Mouse (Mus musculus) liver, adult 2 months (tissue): Measurements from ENCODE around the gene P3h2. TPM values are rescaled to one million over a fixed set of nuclear protein-coding genes. Genes with fewer than 3 reads are reported as not detected.

ENCODE experiments used
- DNase-seq: peaks from one replicate; pipeline ENCODE4 v3.0.0-alpha.2; 2011; ENCODE audit warnings: low read depth, low spot score; ENCODE audit errors: extremely low read depth
- H3K27ac ChIP-seq: fragments of 200-500 bp; replicated peaks from 2 replicates; pipeline ENCODE4 v1.5.1; 2012; ENCODE audit warnings: low read depth, mild to moderate bottlenecking, control low read depth, inconsistent platforms, low read length; ENCODE audit not compliant: insufficient read depth
- H3K27me3 ChIP-seq: fragments of 200-500 bp; 2 replicates; pipeline ENCODE4 v1.6.1; 2012; ENCODE audit warnings: mild to moderate bottlenecking, moderate library complexity, low read length, inconsistent platforms; ENCODE audit not compliant: control insufficient read depth, insufficient read depth
- H3K36me3 ChIP-seq: fragments of 200-500 bp; 2 replicates; pipeline ENCODE4 v1.6.1; 2012; ENCODE audit warnings: low read length, inconsistent platforms; ENCODE audit not compliant: control insufficient read depth, insufficient read depth
- H3K4me1 ChIP-seq: fragments of 200-500 bp; 2 replicates; pipeline ENCODE4 v1.6.1; 2011; ENCODE audit warnings: low read length; ENCODE audit not compliant: control insufficient read depth, insufficient read depth
- H3K4me3 ChIP-seq: fragments of 200-500 bp; 2 replicates; pipeline ENCODE4 v1.5.1; 2011; ENCODE audit warnings: low read depth, mild to moderate bottlenecking, control low read depth, low read length, moderate library complexity; ENCODE audit not compliant: insufficient read depth
- H3K79me2 ChIP-seq: fragments of 200-500 bp; 2 replicates; pipeline ENCODE4 v1.6.1; 2012; ENCODE audit warnings: inconsistent platforms, mild to moderate bottlenecking, low read length, moderate library complexity; ENCODE audit not compliant: control insufficient read depth, insufficient read depth
- H3K9ac ChIP-seq: fragments of 200-500 bp; 2 replicates; pipeline ENCODE4 v1.6.1; 2012; ENCODE audit warnings: low read depth, mild to moderate bottlenecking, control low read depth, inconsistent platforms, low read length
- CTCF ChIP-seq: fragments of 200-500 bp; IDR thresholded peaks from 2 replicates; pipeline ENCODE4 v1.5.1; 2011; ENCODE audit warnings: low read depth, low read length, control low read depth
- POLR2A ChIP-seq: fragments of 200-500 bp; IDR thresholded peaks from 2 replicates; pipeline ENCODE4 v1.6.1; 2011; ENCODE audit warnings: low read length, control low read depth; ENCODE audit not compliant: insufficient read depth; ENCODE audit errors: extremely low read depth
- WGBS: fragments of 180-500 bp; shearing (Covaris S2); methylation state at CpG from one replicate; pipeline ENCODE4 v1.1.7; 2018; 5-methylcytosine and 5-hydroxymethylcytosine counted together
- polyA plus RNA-seq: library from polyadenylated mRNA; depleted of rRNA; stranded (reverse); fragments of >200 nt; gene quantifications from 2 replicates; pipeline ENCODE4 v1.2.3, GENCODE M21; 2012
- total RNA-seq: library from RNA; depleted of rRNA; stranded (reverse); fragments of >200 nt; gene quantifications from 2 replicates; pipeline ENCODE4 v1.2.3, GENCODE M21; 2014

Gene P3h2
- total and polyA plus RNA-seq, 2 experiments = 0.28 to 0.55 TPM

DNA sequence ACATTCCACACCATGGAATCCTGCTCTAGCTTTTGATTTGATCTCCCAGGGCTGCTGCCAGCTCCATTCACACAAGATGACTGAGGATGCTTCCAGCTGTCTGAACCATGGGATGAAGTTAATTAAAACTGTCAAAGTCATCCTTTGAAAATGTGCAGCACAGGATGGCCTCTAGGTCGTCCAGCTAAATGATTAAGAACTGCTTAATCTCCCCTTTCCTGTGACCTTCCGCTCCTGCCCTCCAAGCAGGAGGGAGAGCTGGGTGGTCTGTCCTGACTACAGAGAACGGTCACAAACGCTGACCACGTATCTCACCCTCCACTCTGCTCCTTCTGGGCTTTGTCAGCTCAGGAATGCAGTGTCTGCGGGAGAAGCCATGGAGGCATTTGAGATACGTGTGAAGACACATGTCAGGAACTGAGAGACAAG is 26.6 kb downstream of the P3h2 start:
- TF ChIP-seq POLR2A (no peak), CTCF (no peak)
- no peaks in the 10 kb centered on the region for H3K4me1 ChIP-seq
- H3K27ac ChIP-seq = no peak overlapping the region

DNA sequence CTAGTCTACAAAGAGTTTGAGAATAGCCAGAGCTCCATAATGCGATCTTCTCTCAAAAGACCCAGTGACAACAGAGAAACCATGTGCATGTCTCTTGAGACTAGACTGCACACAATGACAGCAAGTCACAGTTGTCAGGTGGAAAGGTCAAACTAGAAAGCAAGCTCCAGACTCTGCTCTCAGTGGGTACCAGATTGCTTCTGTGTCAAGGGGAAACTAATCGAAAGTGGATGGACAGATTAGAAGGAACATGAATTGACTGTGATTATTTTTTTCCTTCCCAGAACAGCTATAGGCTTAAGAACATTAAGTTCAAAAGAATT is 27.5 kb downstream of the P3h2 start:
- H3K36me3 ChIP-seq = no peaks in the 10 kb centered on the region
- H3K9ac ChIP-seq = no peak overlapping the region
- no peak for DNase-seq
- TF ChIP-seq CTCF (no peak), POLR2A (no peak)
- no peaks in the 10 kb centered on the region for H3K27me3 ChIP-seq
- no peak overlapping the region for H3K4me3 ChIP-seq
- no peaks in the 10 kb centered on the region for H3K4me1 ChIP-seq
- H3K27ac ChIP-seq = no peak overlapping the region
- 75% methylated on average over 2 of the region's 2 CpGs for WGBS
- H3K79me2 ChIP-seq = no peaks in the 10 kb centered on the region

More for the DNA sequence above, 26.6 kb downstream of the P3h2 start:
- H3K79me2 ChIP-seq = no peaks in the 10 kb centered on the region
- no peaks in the 10 kb centered on the region for H3K36me3 ChIP-seq
- no peak overlapping the region for H3K9ac ChIP-seq
- 36% methylated on average over 7 of the region's 7 CpGs for WGBS
- no peaks in the 10 kb centered on the region for H3K27me3 ChIP-seq
- DNase-seq = no peak
- H3K4me3 ChIP-seq = no peak overlapping the region

DNA sequence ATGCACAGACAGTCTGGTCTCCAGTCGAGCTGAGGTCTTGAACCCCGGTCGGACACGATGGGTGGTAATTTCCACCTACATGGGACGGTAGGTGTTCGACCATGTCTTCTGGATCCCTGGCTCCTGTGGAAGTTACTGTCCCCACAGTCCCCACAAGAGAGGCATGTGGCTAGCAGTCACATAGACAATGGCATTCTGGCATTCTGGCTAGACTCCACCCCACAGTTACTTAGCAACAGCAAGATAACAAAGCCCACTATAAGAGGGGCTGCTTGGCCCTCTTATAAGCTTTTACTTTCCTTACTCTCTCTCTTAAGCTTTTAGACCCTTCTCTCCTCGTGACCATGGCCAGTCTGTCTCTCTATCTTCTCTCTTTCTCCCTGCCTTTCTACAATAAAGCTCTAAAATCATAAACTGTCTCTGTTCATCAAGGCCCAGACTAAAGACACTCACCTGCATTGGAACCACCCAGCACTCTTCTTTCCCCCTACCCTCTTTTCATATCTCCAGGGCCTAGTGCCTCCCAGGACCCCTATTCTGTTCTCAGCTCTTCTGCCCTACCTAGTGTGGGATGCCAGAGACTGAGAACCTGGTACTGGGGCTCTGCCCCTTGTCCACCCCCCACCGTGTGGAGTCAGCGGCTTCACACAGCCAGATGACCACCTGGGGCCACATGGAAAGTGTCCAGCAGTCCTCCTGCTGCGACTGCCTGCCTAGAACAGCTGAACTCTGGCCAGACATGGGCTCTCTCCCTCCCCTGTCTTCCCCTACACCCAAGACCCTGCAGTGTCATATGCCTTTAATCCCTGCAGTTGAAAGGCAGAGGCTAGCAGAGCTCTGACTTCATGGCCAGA is 28.1 kb downstream of the P3h2 start:
- WGBS = 75% methylated on average over 10 of the region's 10 CpGs
- no peak overlapping the region for H3K4me3 ChIP-seq
- no peaks in the 10 kb centered on the region for H3K79me2 ChIP-seq
- H3K4me1 ChIP-seq = no peaks in the 10 kb centered on the region
- TF ChIP-seq CTCF = no peak
- H3K27me3 ChIP-seq = no peaks in the 10 kb centered on the region
- H3K9ac ChIP-seq = no peak overlapping the region
- H3K27ac ChIP-seq = no peak overlapping the region
- H3K36me3 ChIP-seq = no peaks in the 10 kb centered on the region
- DNase-seq = no peak

DNA sequence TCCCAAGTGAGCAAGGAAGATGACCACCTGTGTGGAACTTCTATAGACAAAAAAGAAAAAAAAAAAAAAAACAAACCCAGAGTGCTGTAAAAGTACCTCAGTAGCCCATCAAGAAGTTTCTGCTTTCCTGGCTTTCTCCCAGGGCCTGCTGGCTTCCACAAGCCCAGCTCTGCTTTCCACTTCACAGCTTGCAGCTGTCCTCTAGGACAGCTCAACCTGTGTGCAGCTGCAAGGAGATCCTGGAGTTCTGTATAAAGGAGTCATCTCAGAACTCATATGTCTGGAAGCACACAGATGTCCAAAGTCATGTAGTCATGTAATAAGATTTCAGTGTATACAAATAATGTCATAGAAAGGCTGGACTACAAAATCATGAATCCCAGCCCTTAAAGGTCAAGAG is 30.5 kb downstream of the P3h2 start:
- no peak for DNase-seq
- no peaks in the 10 kb centered on the region for H3K36me3 ChIP-seq
- no peak overlapping the region for H3K4me3 ChIP-seq
- H3K9ac ChIP-seq = no peak overlapping the region
- no peak overlapping the region for H3K27ac ChIP-seq
- no peaks in the 10 kb centered on the region for H3K79me2 ChIP-seq
- no peaks in the 10 kb centered on the region for H3K4me1 ChIP-seq
- TF ChIP-seq CTCF (no peak), POLR2A (no peak)
- H3K27me3 ChIP-seq = no peaks in the 10 kb centered on the region

DNA sequence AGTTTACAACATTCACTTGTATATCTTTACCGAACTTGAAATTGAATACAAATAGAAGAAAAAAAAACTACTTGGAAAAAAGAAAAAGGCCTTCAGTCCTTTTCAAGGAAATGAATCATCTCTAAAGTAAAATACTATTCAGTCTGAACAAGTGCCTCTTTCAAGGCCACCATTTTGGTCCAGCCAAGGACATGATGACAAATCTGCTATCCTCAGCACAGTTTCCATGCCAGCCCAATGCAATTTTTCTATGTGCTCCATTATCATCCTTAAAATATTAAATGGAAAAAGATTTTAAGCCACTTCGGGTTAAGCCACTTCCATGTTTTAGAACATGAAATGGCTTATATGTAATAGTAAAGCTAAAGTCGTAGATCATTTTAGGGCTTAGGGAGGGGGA is 35.2 kb downstream of the P3h2 start:
- Histone ChIP-seq H3K27me3 (no peaks in the 10 kb centered on the region), H3K9ac (no peak overlapping the region), H3K4me3 (no peak overlapping the region), H3K79me2 (no peaks in the 10 kb centered on the region), H3K36me3 (no peaks in the 10 kb centered on the region), H3K27ac (no peak overlapping the region), H3K4me1 (no peaks in the 10 kb centered on the region)
- DNase-seq = no peak
- 87% methylated on average over 3 of the region's 3 CpGs for WGBS
- TF ChIP-seq POLR2A (no peak), CTCF (no peak)

DNA sequence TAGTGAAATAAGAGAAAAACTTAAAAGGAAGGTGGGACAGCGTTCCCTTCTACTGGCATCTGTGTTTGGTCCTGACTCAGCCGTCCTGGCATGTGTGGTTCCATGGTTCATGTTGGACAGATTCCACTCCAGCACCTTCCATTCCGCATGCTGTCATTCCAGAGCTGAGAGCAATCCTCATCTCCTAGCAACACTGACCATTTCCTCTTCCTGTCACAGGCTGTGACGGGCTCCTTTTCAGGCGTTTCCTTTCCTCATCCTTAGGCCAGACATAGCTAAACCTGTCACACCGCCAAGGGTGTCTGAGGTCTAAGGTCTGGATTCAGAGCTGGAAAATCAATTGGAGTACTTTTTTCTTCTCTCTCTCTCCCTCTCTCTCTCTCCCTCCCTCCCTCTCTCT is 40.5 kb downstream of the P3h2 start:
- TF ChIP-seq POLR2A = no peak
- no peak overlapping the region for H3K9ac ChIP-seq
- no peak overlapping the region for H3K4me3 ChIP-seq
- no peaks in the 10 kb centered on the region for H3K79me2 ChIP-seq
- DNase-seq = peak; percentile 24
- no peaks in the 10 kb centered on the region for H3K36me3 ChIP-seq
- no peak overlapping the region for H3K27ac ChIP-seq
- no peaks in the 10 kb centered on the region for H3K27me3 ChIP-seq
- 57% methylated on average over 6 of the region's 6 CpGs for WGBS
- H3K4me1 ChIP-seq = no peaks in the 10 kb centered on the region
